Mouse (Mus musculus) ES-E14 (cell line): ENCODE data around the gene Rilp. TPM values are rescaled to one million over a fixed set of nuclear protein-coding genes. Genes with fewer than 3 reads are reported as not detected.

ENCODE experiments used
- DNase-seq: peaks from one replicate; pipeline ENCODE4 v3.0.0-alpha.2; 2013; ENCODE audit warnings: low read depth, low spot score
- H3K27ac ChIP-seq: 2 replicates; pipeline ENCODE4 v1.5.1; 2012; ENCODE audit warnings: low read depth, mild to moderate bottlenecking, low read length, moderate library complexity, mixed read lengths; ENCODE audit not compliant: poor library complexity, insufficient read depth, severe bottlenecking
- H3K36me3 ChIP-seq: 2 replicates; pipeline ENCODE4 v1.6.1; 2012; ENCODE audit warnings: mild to moderate bottlenecking, low read length, moderate library complexity, mixed read lengths; ENCODE audit not compliant: control insufficient read depth, poor library complexity, insufficient read depth, severe bottlenecking
- H3K4me1 ChIP-seq, 2 experiments: fragments of 150-350 bp in 1 of 2; sonication (generic) in 1 of 2; 2 replicates each; pipeline ENCODE4 v1.6.1; 2012; ENCODE audit warnings: low read length in 2 of 2, mild to moderate bottlenecking in 1 of 2, mixed read lengths in 1 of 2; ENCODE audit not compliant: control insufficient read depth in 2 of 2, insufficient read depth in 2 of 2, poor library complexity in 1 of 2
- H3K4me3 ChIP-seq, 2 experiments: fragments of 150-350 bp in 1 of 2; sonication (generic) in 1 of 2; 2 replicates each; pipeline ENCODE4 v1.5.1; 2012; ENCODE audit warnings: low read length in 2 of 2, low read depth in 1 of 2, mild to moderate bottlenecking in 1 of 2, mixed read lengths in 1 of 2; ENCODE audit not compliant: insufficient read depth in 1 of 2, poor library complexity in 1 of 2, severe bottlenecking in 1 of 2
- H3K9ac ChIP-seq: 2 replicates; pipeline ENCODE4 v1.6.1; 2012; ENCODE audit warnings: low read depth, mild to moderate bottlenecking, low read length, mixed read lengths; ENCODE audit not compliant: poor library complexity, insufficient read depth, severe bottlenecking
- H3K9me3 ChIP-seq: fragments of 150-350 bp; sonication (generic); 2 replicates; pipeline ENCODE4 v1.6.1; 2012; ENCODE audit warnings: low read depth, mild to moderate bottlenecking, low read length; ENCODE audit not compliant: control insufficient read depth, insufficient read depth
- CHD2 ChIP-seq: IDR thresholded peaks from 2 replicates; pipeline ENCODE4 v1.6.1; 2014; ENCODE audit warnings: mild to moderate bottlenecking, low read depth, low read length, inconsistent platforms
- HCFC1 ChIP-seq: IDR thresholded peaks from 2 replicates; pipeline ENCODE4 v1.6.1; 2012; ENCODE audit warnings: low read length, inconsistent platforms, borderline replicate concordance; ENCODE audit not compliant: insufficient read depth
- MAFK ChIP-seq: IDR thresholded peaks from 2 replicates; pipeline ENCODE4 v1.6.1; 2014; ENCODE audit warnings: mild to moderate bottlenecking, low read depth, low read length, inconsistent platforms; ENCODE audit not compliant: insufficient read depth
- ZC3H11A ChIP-seq: IDR thresholded peaks from 2 replicates; pipeline ENCODE4 v1.6.1; 2012; ENCODE audit warnings: low read depth, mild to moderate bottlenecking, inconsistent platforms, low read length, borderline replicate concordance
- ZNF384 ChIP-seq: IDR thresholded peaks from 2 replicates; pipeline ENCODE4 v1.6.1; 2012; ENCODE audit warnings: low read depth, low read length, inconsistent platforms
- in situ Hi-C, 2 experiments: fragments of 600-800 bp; cut with MboI; formaldehyde crosslinking; loops; one replicate each; pipeline ENCODE4 v1.15.1; 2025; ENCODE audit warnings: low sequenced_read_pairs in 2 of 2, inconsistent platforms in 1 of 2; ENCODE audit not compliant: unreplicated experiment in 2 of 2
- total RNA-seq: library from RNA; depleted of rRNA; stranded (reverse); fragments of 300-350 nt; gene quantifications from 2 replicates; pipeline ENCODE4 v1.2.3, GENCODE M21; 2012

Gene Rilp
- total RNA-seq, 1 experiment = 0.89 TPM

- in situ Hi-C loops = loop anchor here in 1 of 2 experiments (25.0 kb wide), 1 partner anchor 824 kb away; no protein-coding TSS in a partner anchor
- H3K9ac ChIP-seq = peak within 1 kb of the TSS; percentile 99
- peak within 1 kb of the TSS; percentile 96 to 98 for H3K4me3 ChIP-seq
- peaks cover 2 to 4% of the 10 kb centered on the region in 2 experiments; a peak in 3 of 4 replicates for H3K4me1 ChIP-seq
- no peak for TF ChIP-seq ZC3H11A
- TF ChIP-seq HCFC1 = peak; percentile 77
- peak; percentile 86 for TF ChIP-seq CHD2
- peak; percentile 96 for DNase-seq
- H3K36me3 ChIP-seq = peaks cover 26% of the 10 kb centered on the region
- no peaks in the 10 kb centered on the region for H3K9me3 ChIP-seq
- H3K27ac ChIP-seq = peak within 1 kb of the TSS; percentile 77
Measured at GRCm38 (mm10) chr11:75486601-75487285, 23.2 kb upstream of the Rilp start, which contains the start of gene Prpf8. TSS of gene Prpf8 (plus strand) at chr11:75486816.

GRCm38 (mm10) chr11:75487496-75487895 is 22.4 kb upstream of the Rilp start:
- H3K36me3 ChIP-seq = peaks cover 34% of the 10 kb centered on the region
- no peaks in the 10 kb centered on the region for H3K9me3 ChIP-seq
- H3K9ac ChIP-seq = peak overlapping the region; percentile 99
- TF ChIP-seq HCFC1 (no peak), CHD2 (no peak), ZC3H11A (no peak), ZNF384 (no peak), MAFK (no peak)
- peak overlapping the region; percentile 96 to 98 for H3K4me3 ChIP-seq
- H3K27ac ChIP-seq = no peak overlapping the region
- peaks cover 2 to 4% of the 10 kb centered on the region in 2 experiments; a peak in 3 of 4 replicates for H3K4me1 ChIP-seq
- in situ Hi-C loops = loop anchor here in 1 of 2 experiments (25.0 kb wide), 1 partner anchor 825 kb away; no protein-coding TSS in a partner anchor
- no peak for DNase-seq

- DNase-seq = no peak
- TF ChIP-seq ZC3H11A (no peak), ZNF384 (no peak), HCFC1 (no peak), MAFK (no peak), CHD2 (no peak)
- Histone ChIP-seq H3K27ac (no peak overlapping the region), H3K4me3 (no peak overlapping the region), H3K9me3 (no peaks in the 10 kb centered on the region), H3K36me3 (peaks cover 82% of the 10 kb centered on the region), H3K9ac (no peak overlapping the region), H3K4me1 (no peaks in the 10 kb centered on the region)
- in situ Hi-C loops = loop anchor here (10.0 to 25.0 kb wide), 2 partner anchors 590 to 832 kb away; no protein-coding TSS in a partner anchor
Measured at GRCm38 (mm10) chr11:75494296-75495049, 15.4 kb upstream of the Rilp start.

- Histone ChIP-seq H3K9me3 (no peaks in the 10 kb centered on the region), H3K27ac (no peak overlapping the region), H3K4me1 (no peaks in the 10 kb centered on the region), H3K36me3 (peaks cover 82% of the 10 kb centered on the region), H3K9ac (no peak overlapping the region), H3K4me3 (no peak overlapping the region)
- TF ChIP-seq ZNF384 = no peak
- no peak for TF ChIP-seq CHD2
- TF ChIP-seq HCFC1 = no peak
- TF ChIP-seq MAFK = no peak
- TF ChIP-seq ZC3H11A = no peak
- in situ Hi-C loops = loop anchor here (10.0 to 25.0 kb wide), 2 partner anchors 593 to 836 kb away; no protein-coding TSS in a partner anchor
- no peak for DNase-seq
Measured at GRCm38 (mm10) chr11:75498126-75498525, 11.8 kb upstream of the Rilp start.
